7 mouse cellular contexts compared by ENCODE assay signal in the genomic region with DNA sequence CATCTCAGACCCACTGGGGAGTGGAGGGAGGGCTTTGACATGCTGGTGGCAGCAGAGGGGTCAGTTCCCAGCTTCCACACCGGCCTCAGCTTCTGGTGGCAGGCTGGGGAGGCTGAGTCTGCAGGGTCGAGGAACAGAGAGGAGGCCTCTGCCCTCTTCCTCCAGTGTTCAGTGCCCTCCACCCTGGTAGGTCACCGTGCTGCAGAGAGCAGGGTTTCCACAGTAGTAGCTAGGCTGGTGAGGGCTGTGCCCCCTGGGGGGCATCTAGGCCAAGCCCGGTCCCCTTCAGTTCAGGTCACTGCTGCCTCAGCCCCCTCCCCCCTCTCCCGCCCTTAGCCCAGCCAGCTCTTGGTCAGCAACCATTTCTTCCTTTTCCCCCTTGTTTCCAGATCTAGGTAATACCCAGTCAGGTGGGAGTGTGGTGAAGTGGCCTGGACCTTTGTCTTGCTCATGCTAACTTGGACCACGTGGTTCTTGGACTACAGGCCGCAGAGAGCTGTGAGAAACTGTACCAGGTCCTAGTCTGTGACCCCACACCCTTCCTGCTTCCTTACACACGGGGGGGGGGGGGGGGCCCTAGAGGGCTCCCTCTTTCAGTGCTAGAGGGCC. TPM values are rescaled to one million over a fixed set of nuclear protein-coding genes. Genes with fewer than 3 reads are reported as not detected.
DNase-seq lines count a peak whose midpoint lies in the region; ATAC-seq and TF ChIP-seq lines count a peak whose summit lies in the region.

No protein-coding gene starts in this region.

- peaks cover 9% of the 10 kb centered on the region for H3K4me1 ChIP-seq in ES-Bruce4 (ENCODE audit: control insufficient read depth, insufficient read depth, low read length)
- H3K4me1 ChIP-seq in bone marrow, adult 2 months (ENCODE audit: control insufficient read depth, insufficient read depth, low read length) = no peaks in the 10 kb centered on the region
- H3K4me1 ChIP-seq in heart, embryonic 13.5 days = peaks cover 61% of the 10 kb centered on the region
- peaks cover 65% of the 10 kb centered on the region for H3K4me1 ChIP-seq in neural tube, embryonic 13.5 days (replicated peaks)

- 21% methylated on average over 8 of the region's 8 CpGs for WGBS in bone marrow, adult 2 months
- WGBS in heart, embryonic 13.5 days = 19% methylated on average over 7 of the region's 8 CpGs
- WGBS in neural tube, embryonic 13.5 days = 5% methylated on average over 8 of the region's 8 CpGs

- no peaks in the 10 kb centered on the region for H3K9me3 ChIP-seq in ES-Bruce4 (replicated peaks; ENCODE audit: control insufficient read depth, insufficient read depth, low read length, poor library complexity, severe bottlenecking)
- H3K9me3 ChIP-seq in heart, embryonic 13.5 days = no peaks in the 10 kb centered on the region
- no peaks in the 10 kb centered on the region for H3K9me3 ChIP-seq in neural tube, embryonic 13.5 days

- no peak overlapping the region for H3K4me3 ChIP-seq in ES-Bruce4 (ENCODE audit: low read depth, low read length)
- H3K4me3 ChIP-seq in bone marrow, adult 2 months (replicated peaks; ENCODE audit: control insufficient read depth, low read depth, low read length) = no peak overlapping the region
- H3K4me3 ChIP-seq in heart, embryonic 13.5 days = peak overlapping the region; percentile 88
- peak overlapping the region; percentile 79 for H3K4me3 ChIP-seq in neural tube, embryonic 13.5 days

- H3K9ac ChIP-seq in ES-Bruce4 (ENCODE audit: low read depth, poor library complexity, severe bottlenecking) = peak overlapping the region; percentile 24; the same call in 1 of the 2 replicates
- H3K9ac ChIP-seq in heart, embryonic 13.5 days = peak overlapping the region; percentile 99
- H3K9ac ChIP-seq in neural tube, embryonic 13.5 days = peak overlapping the region; percentile 100

- TF ChIP-seq POLR2A in ES-Bruce4 (IDR thresholded peaks at IDR 0.05; ENCODE audit: insufficient read depth, low read length) = no peak
- TF ChIP-seq POLR2A in bone marrow, adult 2 months (IDR thresholded peaks at IDR 0.05; ENCODE audit: borderline replicate concordance, control insufficient read depth, low read depth, low read length) = no peak

- TF ChIP-seq EP300 in ES-Bruce4 (IDR thresholded peaks at IDR 0.05; ENCODE audit: insufficient read depth, low read depth, low read length) = no peak

- no peaks in the 10 kb centered on the region for H3K36me3 ChIP-seq in ES-Bruce4 (ENCODE audit: control insufficient read depth, insufficient read depth, low read length, poor library complexity, severe bottlenecking)
- no peaks in the 10 kb centered on the region for H3K36me3 ChIP-seq in heart, embryonic 13.5 days
- H3K36me3 ChIP-seq in neural tube, embryonic 13.5 days = no peaks in the 10 kb centered on the region

- TF ChIP-seq CTCF in ES-Bruce4 (IDR thresholded peaks at IDR 0.05; ENCODE audit: low read depth, low read length) = no peak
- no peak for TF ChIP-seq CTCF in bone marrow, adult 2 months (IDR thresholded peaks at IDR 0.05; ENCODE audit: control insufficient read depth, insufficient read depth, low read length)

- no peak for ATAC-seq in heart, embryonic 13.5 days (ENCODE audit: extremely low read depth, insufficient number of reproducible peaks, low FRiP score, low TSS enrichment)
- ATAC-seq in neural tube, embryonic 13.5 days (ENCODE audit: low read depth) = no peak
- no peak for ATAC-seq in CD4-positive, CD25-positive, alpha-beta regulatory T cell, adult 4 months

- peak overlapping the region; percentile 99 for H3K4me2 ChIP-seq in heart, embryonic 13.5 days
- peak overlapping the region; percentile 99 for H3K4me2 ChIP-seq in neural tube, embryonic 13.5 days

- H3K27me3 ChIP-seq in ES-Bruce4 (ENCODE audit: control insufficient read depth, insufficient read depth, low read length, poor library complexity, severe bottlenecking) = peaks cover 14% of the 10 kb centered on the region
- H3K27me3 ChIP-seq in heart, embryonic 13.5 days (replicated peaks) = no peaks in the 10 kb centered on the region
- H3K27me3 ChIP-seq in neural tube, embryonic 13.5 days = no peaks in the 10 kb centered on the region

- peak; percentile 61 to 86 for DNase-seq in kidney, postnatal 25 days
- no peak for DNase-seq in urinary bladder, postnatal 36 days (ENCODE audit: low spot score in 2 of 2)

- H3K27ac ChIP-seq in ES-Bruce4 (ENCODE audit: insufficient read depth, low read length) = peak overlapping the region; percentile 92
- H3K27ac ChIP-seq in bone marrow, adult 2 months (ENCODE audit: control insufficient read depth, insufficient read depth, low read depth, low read length, poor library complexity) = 0 out of 2 replicates have a peak overlapping the region, but pooled peaks have one; percentile 6
- H3K27ac ChIP-seq in heart, embryonic 13.5 days (replicated peaks) = peak overlapping the region; percentile 92
- peak overlapping the region; percentile 100 for H3K27ac ChIP-seq in neural tube, embryonic 13.5 days (replicated peaks)

RNA-seq across cellular contexts. Expression of gene Bahcc1, which starts 6.1 kb away (rescaled TPM):
- polyA plus RNA-seq in ES-Bruce4 (2011; ENCODE audit: insufficient read depth, insufficient read length, low read depth, missing spikeins) = 21.2 and 21.6 TPM in 2 replicates
- polyA plus RNA-seq in bone marrow, adult 2 months (2011; ENCODE audit: insufficient read depth, insufficient read length, low replicate concordance, missing spikeins) = 2.2 and 5.8 TPM in 2 replicates
- polyA plus RNA-seq in heart, embryonic 13.5 days (2015; fragmentation: Nextera tagmentation; extraction: Ambion mirVana) = 4.4 and 5.2 TPM in 2 replicates
- 13.6 and 15.3 TPM in 2 replicates for polyA plus RNA-seq in neural tube, embryonic 13.5 days (2015; fragmentation: Nextera tagmentation; extraction: Ambion mirVana)
- polyA plus RNA-seq in CD4-positive, CD25-positive, alpha-beta regulatory T cell, adult 4 months (2017; shearing (Covaris generic)) = not detected

Comparison
In these comparisons a context has a peak if more than half of its experiments do, and no peak if none do; other contexts are left out.
1. H3K27ac ChIP-seq: peak in every context shown above with its lines; median percentile 100 in neural tube, embryonic 13.5 days; 92 in ES-Bruce4; 92 in heart, embryonic 13.5 days; 6 in bone marrow, adult 2 months.
2. H3K4me3 ChIP-seq: peak in heart, embryonic 13.5 days (single experiment) and neural tube, embryonic 13.5 days (single experiment); none in ES-Bruce4 (single experiment) and bone marrow, adult 2 months (single experiment).
3. H3K9ac ChIP-seq: peak in every context shown above with its lines; median percentile 100 in neural tube, embryonic 13.5 days; 99 in heart, embryonic 13.5 days; 24 in ES-Bruce4.
4. DNase-seq: peak in kidney, postnatal 25 days (2 of 2); none in urinary bladder, postnatal 36 days (0 of 2).